Mouse (Mus musculus) lung, postnatal 14 days (tissue): ENCODE results near the gene Pcnx3.

Experiments
- DNase-seq: peaks from one replicate; pipeline ENCODE4 v3.0.0; 2021

The Pcnx3 gene

GRCm38 (mm10) chr19:5668372-5668771 lies 20.3 kb downstream of the Pcnx3 start:
- no peak for DNase-seq

- no peak for DNase-seq
Measured at GRCm38 (mm10) chr19:5666386-5666785, 22.3 kb downstream of the Pcnx3 start.

- DNase-seq: no peak
Measured at GRCm38 (mm10) chr19:5665465-5665864, 23.2 kb downstream of the Pcnx3 start.

GRCm38 (mm10) chr19:5664669-5665257 lies 23.9 kb downstream of the Pcnx3 start:
- no peak for DNase-seq

GRCm38 (mm10) chr19:5662981-5663913 lies 25.5 kb downstream of the Pcnx3 start, which contains the start of gene Sipa1:
Sipa1 (minus strand) TSS chr19:5663707.
- DNase-seq: peak; percentile 95

GRCm38 (mm10) chr19:5662310-5662709 lies 26.4 kb downstream of the Pcnx3 start:
- no peak for DNase-seq

GRCm38 (mm10) chr19:5660942-5661751 lies 27.6 kb downstream of the Pcnx3 start:
- peak; percentile 58 for DNase-seq

- DNase-seq: no peak
Measured at GRCm38 (mm10) chr19:5654720-5655298, 33.9 kb downstream of the Pcnx3 start.

- DNase-seq: no peak
Measured at GRCm38 (mm10) chr19:5653969-5654719, 34.6 kb downstream of the Pcnx3 start.

GRCm38 (mm10) chr19:5652570-5652969 lies 36.1 kb downstream of the Pcnx3 start:
- no peak for DNase-seq

- no peak for DNase-seq
Measured at GRCm38 (mm10) chr19:5651502-5652274, 37.0 kb downstream of the Pcnx3 start.

GRCm38 (mm10) chr19:5649298-5649741 lies 39.4 kb downstream of the Pcnx3 start:
- DNase-seq: peak; percentile 28

GRCm38 (mm10) chr19:5648401-5649297 lies 40.1 kb downstream of the Pcnx3 start:
- DNase-seq: peak; percentile 83

- no peak for DNase-seq
Measured at GRCm38 (mm10) chr19:5647791-5648190, 40.9 kb downstream of the Pcnx3 start.

- DNase-seq: no peak
Measured at GRCm38 (mm10) chr19:5646731-5647330, 41.9 kb downstream of the Pcnx3 start.

GRCm38 (mm10) chr19:5645280-5645679 lies 43.4 kb downstream of the Pcnx3 start:
- DNase-seq: no peak

- no peak for DNase-seq
Measured at GRCm38 (mm10) chr19:5641641-5642040, 47.1 kb downstream of the Pcnx3 start.

- DNase-seq: no peak
Measured at GRCm38 (mm10) chr19:5641021-5641420, 47.7 kb downstream of the Pcnx3 start.

- DNase-seq: no peak
Measured at GRCm38 (mm10) chr19:5640339-5640738, 48.4 kb downstream of the Pcnx3 start.
